Mouse (Mus musculus) liver, embryonic 16.5 days (tissue): ENCODE data around the gene Mlxipl. TPM values are rescaled to one million over a fixed set of nuclear protein-coding genes. Genes with fewer than 3 reads are reported as not detected.
"Not testable (repeated sequence)": the region's sequence is repeated elsewhere in the genome, so short reads cannot be mapped to it uniquely, and the experiment has no call there.

Experiments
- ATAC-seq: fragments of 200-750 bp; cut with Nextera tagmentation; 2 replicates; pipeline ENCODE4 v1.8.0; 2017; ENCODE audit warnings: low read depth, mild to moderate bottlenecking, moderate number of reproducible peaks, moderate library complexity
- H3K27ac ChIP-seq: fragments of 300-500 bp; sonication (generic); 2 replicates; pipeline ENCODE4 v1.5.1; 2014; ENCODE audit warnings: mild to moderate bottlenecking, low read length
- H3K27me3 ChIP-seq: fragments of 300-500 bp; sonication (generic); 2 replicates; pipeline ENCODE4 v1.6.1; 2014; ENCODE audit warnings: low read depth, low read length, mixed read lengths; ENCODE audit not compliant: control insufficient read depth, insufficient read depth
- H3K36me3 ChIP-seq: fragments of 300-500 bp; sonication (generic); 2 replicates; pipeline ENCODE4 v1.6.1; 2014; ENCODE audit warnings: mild to moderate bottlenecking; ENCODE audit not compliant: control insufficient read depth, insufficient read depth
- H3K4me1 ChIP-seq: fragments of 300-500 bp; sonication (generic); 2 replicates; pipeline ENCODE4 v1.6.1; 2014; ENCODE audit warnings: low read depth, low read length, mixed read lengths; ENCODE audit not compliant: control insufficient read depth
- H3K4me2 ChIP-seq: fragments of 300-500 bp; sonication (generic); 2 replicates; pipeline ENCODE4 v1.6.1; 2014; ENCODE audit warnings: low read depth, low read length, mixed read lengths
- H3K4me3 ChIP-seq: fragments of 300-500 bp; sonication (generic); 2 replicates; pipeline ENCODE4 v1.5.1; 2014; ENCODE audit warnings: low read depth, mild to moderate bottlenecking, low read length
- H3K9ac ChIP-seq: fragments of 300-500 bp; sonication (generic); 2 replicates; pipeline ENCODE4 v1.6.1; 2014; ENCODE audit warnings: low read depth, low read length
- H3K9me3 ChIP-seq: fragments of 300-500 bp; sonication (generic); replicated peaks from 2 replicates; pipeline ENCODE4 v1.6.1; 2016; ENCODE audit warnings: low read length; ENCODE audit not compliant: control insufficient read depth
- WGBS: fragments of 180-500 bp; shearing (Covaris S2); extraction: QIAGEN DNeasy Blood & Tissue Kit; methylation state at CpG from one replicate; pipeline ENCODE4 v1.1.7; 2014; ENCODE audit not compliant: insufficient replicate concordance; 5-methylcytosine and 5-hydroxymethylcytosine counted together
- polyA plus RNA-seq: library from polyadenylated mRNA; unstranded; fragments of >200 nt; fragmentation: Nextera tagmentation; extraction: Ambion mirVana; gene quantifications from 2 replicates; pipeline ENCODE4 v1.2.1, GENCODE M21; 2015

The Mlxipl gene
- polyA plus RNA-seq: 9.6 and 14.1 TPM in 2 replicates

DNA sequence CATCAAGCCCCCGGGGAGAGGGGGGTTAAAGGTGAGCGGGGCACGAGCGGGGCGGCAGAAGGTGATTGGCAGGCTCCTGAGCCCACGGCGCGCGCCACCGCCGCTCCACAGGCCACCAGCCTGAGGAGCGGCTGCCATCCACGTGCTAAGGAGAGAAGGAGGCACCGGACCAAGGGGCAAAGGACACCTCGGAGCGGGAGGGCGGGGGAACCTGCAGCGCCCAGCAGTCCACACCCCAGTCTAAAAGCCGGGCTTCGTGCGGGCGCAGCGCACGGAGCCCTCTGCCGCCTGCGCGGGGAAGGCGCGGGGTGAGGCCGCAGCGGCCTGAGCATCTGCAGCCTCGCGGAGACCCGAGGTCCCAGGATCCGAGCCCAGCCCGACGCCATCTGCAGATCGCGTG is at the start of gene Mlxipl:
TSS of gene Mlxipl (plus strand) at position 238 of the 400 bp plus-strand sequence.
- H3K27me3 ChIP-seq: peaks cover 38% of the 10 kb centered on the region
- H3K9ac ChIP-seq: no peak within 1 kb of the TSS
- H3K4me2 ChIP-seq: 0 out of 2 replicates have a peak within 1 kb of the TSS, but pooled peaks have one; percentile 25
- whole genome bisulfite sequencing: 5% methylated on average over 39 of the region's 39 CpGs
- no peak within 1 kb of the TSS for H3K27ac ChIP-seq
- no peak for ATAC-seq
- no peaks in the 10 kb centered on the region for H3K9me3 ChIP-seq
- no peak within 1 kb of the TSS for H3K4me3 ChIP-seq
- no peaks in the 10 kb centered on the region for H3K36me3 ChIP-seq
- no peaks in the 10 kb centered on the region for H3K4me1 ChIP-seq

- H3K9me3 ChIP-seq: no peaks in the 10 kb centered on the region
- no peak overlapping the region for H3K4me2 ChIP-seq
- no peak overlapping the region for H3K9ac ChIP-seq
- 37% methylated on average over 6 of the region's 6 CpGs for WGBS
- H3K27ac ChIP-seq: no peak overlapping the region
- H3K4me1 ChIP-seq: peaks cover 29% of the 10 kb centered on the region
- no peaks in the 10 kb centered on the region for H3K27me3 ChIP-seq
- H3K36me3 ChIP-seq: no peaks in the 10 kb centered on the region
- H3K4me3 ChIP-seq: no peak overlapping the region
- no peak for ATAC-seq
These were observed 49.6 kb upstream of the Mlxipl start for GRCm38 (mm10) chr5:135040059-135040458.

DNA sequence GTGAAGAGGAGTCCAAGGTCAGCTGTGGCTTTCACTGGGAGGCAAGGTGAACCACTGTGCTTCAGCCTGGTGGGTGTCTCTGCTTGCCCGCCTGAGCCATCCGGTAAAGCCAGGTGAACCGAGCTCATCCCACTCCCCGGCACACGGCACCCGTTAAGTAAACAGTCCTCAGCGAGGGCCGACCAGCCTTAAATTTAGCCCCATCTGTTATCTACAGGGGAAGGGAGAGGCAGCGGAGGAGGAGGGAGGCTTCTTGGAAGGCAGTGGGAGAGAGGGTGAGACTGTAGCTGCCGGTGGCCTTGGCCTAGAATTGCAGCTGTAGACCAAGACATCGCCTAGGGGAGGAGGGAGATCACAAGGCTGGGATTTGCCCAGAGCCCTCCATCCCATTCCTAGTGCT is 48.9 kb upstream of the Mlxipl start:
- Histone ChIP-seq H3K27ac (no peak overlapping the region), H3K9me3 (no peaks in the 10 kb centered on the region), H3K4me2 (no peak overlapping the region), H3K9ac (no peak overlapping the region), H3K4me3 (no peak overlapping the region), H3K27me3 (no peaks in the 10 kb centered on the region), H3K4me1 (peaks cover 24% of the 10 kb centered on the region), H3K36me3 (no peaks in the 10 kb centered on the region)
- WGBS: 38% methylated on average over 11 of the region's 11 CpGs
- no peak for ATAC-seq

DNA sequence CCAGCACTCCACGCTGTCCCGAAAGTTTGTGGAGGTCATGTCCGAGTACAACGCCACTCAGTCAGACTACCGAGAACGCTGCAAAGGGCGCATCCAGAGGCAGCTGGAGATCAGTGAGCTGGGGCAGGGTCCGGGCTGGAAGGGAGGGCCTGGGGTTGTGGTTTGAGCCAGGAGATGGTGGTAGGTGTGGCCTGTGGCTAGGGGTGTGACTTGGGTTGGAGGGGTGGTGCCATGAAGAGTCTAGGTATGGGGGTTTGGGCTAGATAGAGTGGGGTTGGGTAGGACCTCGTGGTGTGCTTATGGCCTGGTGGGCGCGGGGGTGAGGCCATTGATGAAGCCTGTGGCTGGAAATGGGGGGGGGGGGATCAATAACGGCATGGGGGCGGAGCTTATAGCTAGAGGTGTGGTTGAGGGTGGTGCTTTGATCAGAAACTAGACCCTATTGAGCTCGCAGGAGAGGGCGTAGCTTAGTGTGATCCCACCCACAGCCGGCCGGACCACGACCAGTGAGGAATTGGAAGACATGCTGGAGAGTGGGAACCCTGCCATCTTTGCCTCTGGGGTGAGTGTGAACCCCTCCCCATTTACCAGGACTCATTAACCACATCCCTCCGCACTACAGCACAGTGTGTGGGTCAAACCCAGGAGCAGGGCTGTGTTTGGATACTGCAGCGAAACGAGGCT is 47.4 kb upstream of the Mlxipl start:
- Histone ChIP-seq H3K9me3 (no peaks in the 10 kb centered on the region), H3K27me3 (no peaks in the 10 kb centered on the region), H3K4me2 (peak overlapping the region; percentile 15), H3K36me3 (no peaks in the 10 kb centered on the region), H3K4me3 (peak overlapping the region; percentile 15), H3K9ac (no peak overlapping the region), H3K4me1 (peaks cover 18% of the 10 kb centered on the region), H3K27ac (no peak overlapping the region)
- ATAC-seq: peak; percentile 75
- whole genome bisulfite sequencing: 46% methylated on average over 21 of the region's 21 CpGs

DNA sequence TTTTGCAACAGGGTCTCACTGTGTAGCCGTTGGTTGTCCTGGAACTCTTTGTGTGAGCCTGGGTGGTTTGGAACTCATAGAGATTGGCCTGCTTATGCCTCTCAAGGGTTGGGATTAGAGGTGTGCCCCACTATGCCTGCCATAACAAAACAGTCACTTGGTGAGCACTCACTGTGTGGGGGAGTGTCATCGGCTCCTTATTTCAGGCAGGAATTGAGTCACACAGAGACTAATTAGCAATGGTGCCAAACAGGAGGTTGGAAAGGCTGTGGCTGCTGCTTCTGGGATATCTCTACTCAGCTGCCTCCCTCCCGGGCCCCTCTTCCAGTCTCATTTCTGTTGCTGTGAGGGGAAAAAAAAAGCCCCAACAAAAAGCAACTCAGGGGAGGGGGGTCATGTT is 45.1 kb upstream of the Mlxipl start:
- Histone ChIP-seq H3K9ac (no peak overlapping the region), H3K4me2 (no peak overlapping the region), H3K36me3 (no peaks in the 10 kb centered on the region), H3K4me3 (no peak overlapping the region), H3K4me1 (peaks cover 18% of the 10 kb centered on the region), H3K9me3 (no peaks in the 10 kb centered on the region), H3K27ac (no peak overlapping the region), H3K27me3 (no peaks in the 10 kb centered on the region)
- ATAC-seq: no peak
- WGBS: 64% methylated on average over 3 of the region's 3 CpGs

DNA sequence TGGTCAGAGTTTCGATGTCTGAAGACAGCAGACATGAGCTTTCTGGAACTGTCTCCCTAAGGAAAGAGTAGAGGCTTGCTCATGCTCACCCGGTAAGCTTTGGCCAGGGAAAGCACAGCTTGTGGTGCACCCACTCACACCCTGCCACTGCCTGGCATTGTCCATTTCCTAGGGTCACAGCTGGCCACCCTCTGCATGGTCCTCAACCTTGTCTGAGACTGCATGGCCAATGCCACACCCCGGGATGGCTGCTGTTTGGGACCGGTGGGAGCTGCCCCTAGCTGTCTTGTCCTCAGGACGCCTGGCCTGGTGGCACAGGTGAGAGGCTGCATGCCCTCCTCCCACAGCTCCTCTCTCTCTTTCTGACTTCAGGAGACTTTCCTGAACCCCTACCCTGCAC is 41.2 kb upstream of the Mlxipl start:
- Histone ChIP-seq H3K4me3 (no peak overlapping the region), H3K9ac (no peak overlapping the region), H3K36me3 (no peaks in the 10 kb centered on the region; the same call in 1 of the 2 replicates), H3K27me3 (no peaks in the 10 kb centered on the region), H3K9me3 (no peaks in the 10 kb centered on the region), H3K27ac (no peak overlapping the region), H3K4me1 (no peaks in the 10 kb centered on the region), H3K4me2 (no peak overlapping the region)
- ATAC-seq: no peak
- WGBS: 80% methylated on average over 5 of the region's 5 CpGs

- H3K36me3 ChIP-seq: not testable (repeated sequence)
These were observed 40.4 kb upstream of the Mlxipl start for GRCm38 (mm10) chr5:135049268-135049667.

DNA sequence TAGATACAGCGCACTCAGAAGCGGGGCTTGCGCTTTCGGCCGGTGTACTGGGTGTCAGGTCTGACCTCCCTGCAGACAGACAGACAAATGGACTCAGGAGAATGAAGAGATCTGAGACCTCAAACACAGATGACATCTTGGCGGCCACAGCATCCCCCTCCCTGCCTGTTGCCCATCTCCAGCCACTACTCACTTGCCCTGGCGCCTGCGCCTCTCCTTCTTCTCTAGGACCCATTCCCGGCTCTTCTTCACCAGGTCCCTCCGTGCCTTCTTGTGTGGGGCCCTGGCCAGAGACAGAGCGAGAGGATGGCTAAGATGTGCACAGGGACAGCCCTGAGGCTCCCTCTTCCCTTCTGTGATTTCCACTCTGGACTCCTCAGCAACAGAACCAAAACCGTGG is 36.3 kb upstream of the Mlxipl start:
- Histone ChIP-seq H3K36me3 (peaks cover 9% of the 10 kb centered on the region), H3K9me3 (no peaks in the 10 kb centered on the region), H3K4me3 (no peak overlapping the region), H3K27me3 (no peaks in the 10 kb centered on the region), H3K4me1 (no peaks in the 10 kb centered on the region), H3K4me2 (no peak overlapping the region), H3K27ac (no peak overlapping the region), H3K9ac (no peak overlapping the region)
- WGBS: 86% methylated on average over 12 of the region's 12 CpGs
- no peak for ATAC-seq

More at GRCm38 (mm10) chr5:135049268-135049667, 40.4 kb upstream of the Mlxipl start:
- ATAC-seq, H3K4me1 ChIP-seq, H3K4me2 ChIP-seq, H3K4me3 ChIP-seq, H3K9ac ChIP-seq, H3K27ac ChIP-seq, H3K9me3 ChIP-seq, H3K27me3 ChIP-seq: not testable (repeated sequence)
- 85% methylated on average over 6 of the region's 6 CpGs for WGBS

GRCm38 (mm10) chr5:135063629-135064381 is 25.9 kb upstream of the Mlxipl start, which contains the start of gene Dnajc30:
Gene Dnajc30 (plus strand): TSS chr5:135064202.
- ATAC-seq: peak; percentile 98
- Histone ChIP-seq H3K4me1 (peaks cover 15% of the 10 kb centered on the region), H3K4me2 (peak within 1 kb of the TSS; percentile 98), H3K9me3 (no peaks in the 10 kb centered on the region), H3K4me3 (peak within 1 kb of the TSS; percentile 80), H3K27me3 (no peaks in the 10 kb centered on the region), H3K9ac (peak within 1 kb of the TSS; percentile 89), H3K27ac (peak within 1 kb of the TSS; percentile 52), H3K36me3 (peaks cover 14% of the 10 kb centered on the region)
- WGBS: under 1% methylated on average over 52 of the region's 52 CpGs
